Mouse (Mus musculus) heart, adult 11 months (tissue): ENCODE data around the gene Gcc1.
A peak's percentile ranks its signal among the peaks of the same experiment; 100 is the strongest.

Experiments
- DNase-seq: peaks from one replicate; pipeline ENCODE4 v3.0.0; 2022

Gcc1 gene

DNA sequence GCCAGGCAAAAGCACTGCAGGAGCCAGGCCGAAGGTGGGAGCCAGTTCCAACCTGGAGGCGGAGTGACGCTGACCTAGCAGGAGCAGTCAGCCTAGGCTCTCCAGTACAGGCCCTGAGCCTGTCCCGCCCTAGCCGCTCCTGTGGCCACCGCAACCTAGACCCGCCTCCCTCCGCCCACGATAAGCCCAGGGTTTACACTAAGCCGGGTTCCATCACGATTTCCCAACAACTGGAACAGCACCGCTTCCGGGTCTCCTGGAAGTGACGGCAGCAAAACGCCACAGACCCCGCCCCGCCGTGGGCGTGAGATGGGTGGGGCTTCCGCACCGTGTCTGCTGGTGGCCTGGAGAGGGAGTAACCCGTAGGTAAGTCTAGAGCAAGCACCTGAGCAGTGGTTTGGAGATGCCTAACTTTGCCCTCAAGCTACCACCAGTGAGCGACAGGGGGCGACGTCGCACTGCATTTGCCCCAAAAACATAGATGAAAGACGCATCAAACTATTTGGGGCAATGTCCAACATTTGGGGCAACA, 6.7 kb downstream of the Gcc1 start:
- DNase-seq: peak; percentile 99

DNA sequence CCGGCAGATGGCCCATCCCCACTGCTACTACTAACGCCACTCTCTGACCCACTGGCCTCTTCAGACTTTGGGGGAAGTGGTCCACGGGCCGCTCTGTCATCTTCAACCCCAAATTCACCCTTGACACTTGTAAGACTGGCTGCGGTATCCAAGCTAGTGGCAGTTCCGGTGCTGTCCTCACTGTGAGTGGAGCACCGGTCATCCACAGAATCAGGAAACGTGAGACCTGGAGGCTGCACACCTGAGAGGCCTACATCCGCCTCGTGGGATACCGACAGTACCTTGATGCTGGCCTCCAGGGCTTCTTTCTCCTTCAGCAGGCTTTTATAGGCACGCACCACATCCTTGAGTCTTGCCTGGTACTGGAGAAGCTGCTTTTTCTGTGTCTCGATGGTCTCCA, 7.3 kb downstream of the Gcc1 start:
- DNase-seq: peak; percentile 92

DNA sequence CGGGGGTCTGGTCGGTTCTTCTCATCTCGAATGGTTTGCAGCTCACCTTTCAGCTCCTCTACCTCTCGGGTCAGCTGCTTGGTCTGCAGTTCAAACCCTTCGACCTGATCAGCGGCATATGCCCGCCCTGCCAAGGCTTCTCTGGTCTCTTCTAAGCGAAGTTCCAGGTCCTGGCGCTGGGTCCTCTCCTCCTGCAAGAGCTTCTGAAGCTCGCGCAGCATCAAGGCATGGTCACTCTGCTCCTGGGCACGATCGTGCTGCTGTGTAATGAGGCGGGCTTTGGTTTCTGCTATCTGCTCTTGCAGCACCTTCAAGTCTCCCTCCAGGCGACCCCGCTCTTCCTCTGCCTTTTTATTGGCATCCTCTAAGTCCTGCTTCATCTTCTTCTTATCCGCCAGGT, 7.8 kb downstream of the Gcc1 start:
- peak; percentile 93 for DNase-seq

DNA sequence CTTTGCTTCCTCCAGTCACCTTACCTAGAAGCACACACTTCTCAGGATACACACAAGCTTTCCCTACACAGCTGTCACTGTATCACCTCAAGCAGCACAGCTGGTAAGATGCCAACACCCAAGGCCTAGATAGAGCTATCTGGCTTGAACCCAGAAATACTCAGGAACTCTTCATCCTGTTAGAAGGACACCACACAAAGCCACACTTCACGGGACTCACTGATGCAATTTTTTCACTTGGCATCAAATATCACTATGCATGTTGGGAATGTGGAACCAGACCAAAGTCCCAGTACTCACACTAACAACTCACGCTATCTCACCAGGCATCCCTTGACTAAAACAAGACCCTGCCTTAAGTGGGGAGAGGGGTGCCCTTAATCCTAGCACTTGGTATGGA, 8.5 kb downstream of the Gcc1 start:
- peak; percentile 84 for DNase-seq

DNA sequence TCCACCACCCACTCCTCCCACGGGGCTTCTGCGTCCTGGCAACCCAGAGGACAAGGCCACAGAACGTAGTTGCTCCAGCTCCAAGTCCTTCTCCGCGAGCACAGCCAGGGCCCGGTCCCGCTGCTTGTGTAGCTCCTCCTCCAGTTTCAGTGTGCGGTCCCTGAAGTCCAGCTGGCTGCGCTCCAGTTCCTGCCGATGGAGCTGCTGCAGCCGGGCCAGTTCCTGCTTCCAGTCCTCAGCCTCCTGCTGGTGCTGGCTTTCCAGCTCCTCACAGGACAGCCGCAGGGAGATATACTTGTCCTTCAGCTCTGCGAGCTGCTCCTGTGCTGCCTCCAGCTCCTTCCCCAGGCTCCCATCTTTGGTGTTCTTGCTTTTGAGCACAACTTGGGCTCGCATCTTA, 9.7 kb downstream of the Gcc1 start:
- DNase-seq: peak; percentile 99

DNA sequence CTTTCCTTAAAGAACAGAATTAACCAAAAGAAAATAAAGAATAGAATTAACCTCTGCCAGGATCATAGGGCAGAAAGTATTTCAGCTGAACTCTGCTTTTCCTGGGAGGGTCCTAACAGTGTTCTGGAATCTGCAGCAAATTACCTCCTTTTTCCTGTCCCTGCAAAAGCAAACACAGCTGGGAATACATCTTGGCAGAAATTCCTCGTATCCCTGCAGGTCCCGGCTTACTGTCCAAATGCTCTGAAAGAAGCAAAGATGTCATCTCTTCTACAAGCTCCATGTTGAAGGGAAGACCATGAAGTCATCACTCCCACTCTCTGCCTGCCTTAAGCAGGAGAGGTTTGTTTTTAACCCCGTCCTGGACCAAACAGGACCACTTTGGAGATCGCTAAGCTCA, 11.2 kb downstream of the Gcc1 start:
- peak; percentile 95 for DNase-seq

DNA sequence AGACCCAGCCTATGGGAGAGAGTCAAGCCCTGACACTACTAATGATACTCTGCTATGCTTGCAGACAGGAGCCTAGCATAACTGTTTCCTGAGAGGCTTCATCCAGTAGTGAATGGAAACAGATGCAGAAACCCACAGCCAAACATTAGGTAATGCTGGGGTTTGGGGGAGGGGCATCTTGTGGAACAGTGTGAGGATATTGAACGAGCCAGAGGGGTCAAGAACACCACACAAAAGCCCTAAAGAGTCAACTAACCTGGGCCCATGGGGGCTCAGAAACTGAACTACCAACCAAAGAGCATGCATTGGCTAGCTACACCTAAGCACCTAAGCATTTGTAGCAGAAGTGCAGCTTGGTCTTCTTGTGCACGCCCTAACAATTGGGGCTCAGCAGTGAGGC, 17.0 kb downstream of the Gcc1 start:
- no peak for DNase-seq

DNA sequence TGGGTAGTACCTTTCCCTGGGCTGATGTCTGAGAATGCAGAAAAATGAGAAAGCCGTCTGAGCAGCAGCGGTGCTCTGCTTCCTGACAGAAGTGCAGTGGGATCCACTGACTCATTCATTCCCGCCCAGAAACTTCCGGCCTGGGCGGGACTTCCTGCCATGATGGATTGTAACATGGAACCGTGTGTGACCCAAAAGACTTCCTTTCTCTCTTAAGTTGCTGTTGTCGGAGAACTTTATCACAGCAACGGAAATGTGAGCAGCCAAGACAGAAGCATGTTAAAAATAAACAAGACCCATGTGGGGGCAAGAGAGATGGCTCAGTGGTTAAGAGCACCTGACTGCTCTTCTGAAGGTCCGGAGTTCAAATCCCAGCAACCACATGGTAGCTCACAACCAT, 18.1 kb downstream of the Gcc1 start:
- peak; percentile 97 for DNase-seq

DNA sequence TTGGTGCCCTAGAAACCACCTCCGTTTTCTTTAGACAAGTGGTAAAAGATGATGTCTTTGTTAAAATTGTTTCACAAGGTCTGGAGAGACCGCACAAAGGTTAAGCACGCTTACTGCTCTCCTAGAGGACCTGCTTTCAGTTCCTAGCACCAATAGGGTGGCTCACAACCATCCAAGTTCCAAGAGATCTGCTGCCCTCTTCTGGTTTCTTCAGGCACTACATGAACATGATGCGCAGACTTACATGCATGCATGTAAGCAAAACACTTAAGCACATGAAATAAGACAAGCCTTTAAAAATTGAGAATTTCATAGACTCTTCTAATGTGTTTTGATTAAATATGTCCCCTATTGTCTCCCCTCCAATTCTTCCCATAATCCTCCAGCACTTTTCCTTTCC, 28.4 kb downstream of the Gcc1 start:
- DNase-seq: peak; percentile 48

DNA sequence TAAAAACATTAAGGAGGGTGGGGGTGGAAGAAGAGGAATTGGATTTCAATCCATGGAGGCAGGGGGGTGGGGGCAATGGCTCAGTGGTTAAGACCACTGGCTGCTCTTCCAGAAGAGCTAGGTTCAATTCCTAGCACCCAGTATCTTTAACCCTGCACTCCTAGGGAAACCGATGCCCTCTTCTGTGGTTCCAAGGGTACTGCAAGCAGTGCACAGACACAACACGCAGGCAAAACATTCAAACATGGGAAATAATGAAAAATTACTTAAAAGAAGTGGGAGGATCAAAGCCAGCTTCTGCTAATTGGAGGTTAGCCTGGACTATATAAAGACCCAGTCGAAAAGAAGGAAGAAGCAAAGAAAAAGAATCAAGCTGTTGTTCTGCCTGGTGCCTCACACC, 29.5 kb downstream of the Gcc1 start:
- DNase-seq: peak; percentile 22

DNA sequence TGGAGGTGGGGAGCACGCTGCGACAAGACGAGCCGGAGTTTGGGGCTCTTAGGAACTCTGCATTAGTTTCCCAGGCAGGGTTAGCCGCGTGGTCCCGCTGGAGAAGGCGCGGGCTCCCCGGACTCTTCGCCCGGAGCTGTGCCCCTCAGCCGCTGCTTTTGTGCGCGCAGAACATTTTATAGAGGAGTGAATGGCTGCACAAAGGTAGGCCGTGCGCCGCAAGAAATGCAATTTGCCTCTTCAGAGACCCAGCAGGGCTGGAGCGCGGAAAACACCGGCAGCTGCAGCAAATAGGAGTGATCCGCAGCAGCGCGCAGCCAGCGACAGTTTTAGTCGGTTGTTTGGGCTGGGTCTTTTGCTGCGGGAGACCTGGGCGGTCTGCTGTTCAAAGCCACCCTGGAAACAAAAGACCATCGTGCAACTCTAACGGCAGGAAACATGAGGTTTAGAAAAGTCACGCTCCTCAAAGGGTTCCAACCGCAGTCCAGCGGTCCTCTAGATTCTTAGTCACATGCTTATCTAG, 30.4 kb downstream of the Gcc1 start, which contains the start of gene Zfp800:
TSS of gene Zfp800 (minus strand) at position 325 of the 523 bp plus-strand sequence.
- peak; percentile 85 for DNase-seq

DNA sequence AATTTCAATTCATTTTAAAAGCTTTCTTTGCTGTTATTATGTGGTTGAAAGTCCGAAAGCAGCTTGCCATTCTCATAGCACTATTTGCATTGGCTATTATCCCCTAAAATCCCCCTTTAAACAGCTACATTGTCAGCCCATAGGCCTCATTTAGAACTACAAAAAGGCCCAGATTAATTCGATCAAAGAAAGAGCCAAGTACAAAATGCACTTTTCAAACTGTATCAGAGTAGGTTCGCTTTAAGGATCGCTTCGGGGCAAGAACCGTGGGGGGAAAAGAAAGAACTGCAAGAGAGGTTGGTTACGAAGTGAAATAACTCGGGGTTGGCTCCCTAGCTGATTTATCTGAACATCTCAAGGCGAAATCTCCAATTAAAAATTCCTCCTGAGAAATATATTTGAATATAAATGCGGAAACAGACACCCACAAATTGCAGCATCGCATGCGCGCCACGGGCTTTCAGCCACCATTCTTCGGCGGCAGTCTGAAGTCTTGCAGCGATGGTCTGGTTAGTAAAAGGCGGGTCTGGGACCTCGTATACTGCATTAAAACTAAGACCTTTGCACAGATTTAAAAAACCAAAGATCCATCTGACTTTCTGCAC, 31.2 kb downstream of the Gcc1 start:
- peak; percentile 72 for DNase-seq

DNA sequence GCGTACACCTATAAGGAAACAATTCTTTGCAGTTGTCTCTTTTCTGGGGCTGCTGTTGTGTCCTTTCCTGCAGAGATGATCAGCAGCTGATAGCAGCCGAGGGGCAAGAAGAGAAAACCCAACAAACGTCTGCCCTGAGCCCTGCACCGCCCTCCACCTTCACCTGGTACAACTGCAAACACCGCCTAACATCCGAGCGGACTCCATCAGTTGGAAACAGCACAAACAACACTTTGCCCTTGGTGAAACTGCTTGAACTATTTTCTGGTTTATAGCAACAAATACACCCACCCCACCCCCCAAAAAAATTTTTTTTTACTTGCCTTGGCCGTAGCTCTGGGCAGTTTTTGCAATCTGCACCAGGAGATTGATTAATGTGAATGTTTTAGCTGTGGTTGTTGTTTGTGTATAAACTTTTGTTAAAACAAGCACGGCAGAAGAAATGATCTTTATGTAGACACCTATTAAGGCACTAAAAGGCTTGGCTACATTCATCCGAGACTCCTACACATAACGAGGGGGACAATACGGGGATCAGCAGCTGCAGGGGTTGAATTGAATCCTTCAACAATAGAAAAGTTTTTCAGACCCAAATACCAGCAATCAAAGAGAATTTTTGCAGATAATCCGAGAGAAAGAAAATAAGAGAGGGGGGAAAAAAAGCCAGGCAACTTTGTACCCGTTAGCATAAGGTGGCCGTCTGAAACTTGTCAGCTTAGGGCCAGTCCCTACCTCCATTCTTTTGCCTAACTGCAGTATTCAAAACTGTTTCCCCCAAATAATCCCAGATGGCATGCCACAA, 31.9 kb downstream of the Gcc1 start:
- peak; percentile 65 for DNase-seq

DNA sequence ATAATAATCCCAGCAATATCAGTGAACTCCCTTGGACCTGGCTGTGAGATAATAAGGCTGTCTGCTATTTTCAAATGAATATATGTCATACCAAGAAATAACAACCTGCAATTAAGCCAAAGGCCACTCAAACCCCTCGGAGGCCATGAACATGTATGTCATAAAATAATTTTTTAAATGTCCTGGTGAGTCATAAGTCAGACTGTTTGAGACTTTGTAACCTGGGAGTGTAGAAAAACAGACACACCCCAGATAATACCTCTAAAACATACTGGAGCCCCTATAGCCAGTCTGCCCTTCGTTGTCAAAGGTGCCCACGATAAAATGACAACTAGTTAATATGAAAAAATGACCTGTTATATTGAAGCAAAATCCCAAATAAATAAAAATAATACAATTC, 39.2 kb downstream of the Gcc1 start:
- DNase-seq: no peak

DNA sequence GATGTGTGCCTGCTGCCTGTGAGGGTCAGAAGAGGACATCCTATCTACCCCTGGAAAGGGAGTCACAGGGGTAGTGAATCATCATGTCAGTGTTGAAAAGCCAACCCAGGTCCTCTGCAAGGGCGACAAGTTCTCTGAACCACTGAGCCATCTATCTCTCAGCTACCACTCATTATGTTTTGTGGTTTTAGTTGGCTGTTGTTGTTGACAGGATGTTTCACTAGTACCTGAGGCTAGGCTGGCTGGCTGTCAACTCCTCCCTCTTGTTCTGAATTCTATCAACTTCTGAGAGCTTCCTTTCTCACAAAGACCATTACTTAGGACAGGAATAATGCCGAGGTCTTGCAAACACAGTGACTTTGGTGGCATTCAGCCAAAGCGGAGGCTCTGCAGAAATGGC, 43.0 kb downstream of the Gcc1 start:
- no peak for DNase-seq

DNA sequence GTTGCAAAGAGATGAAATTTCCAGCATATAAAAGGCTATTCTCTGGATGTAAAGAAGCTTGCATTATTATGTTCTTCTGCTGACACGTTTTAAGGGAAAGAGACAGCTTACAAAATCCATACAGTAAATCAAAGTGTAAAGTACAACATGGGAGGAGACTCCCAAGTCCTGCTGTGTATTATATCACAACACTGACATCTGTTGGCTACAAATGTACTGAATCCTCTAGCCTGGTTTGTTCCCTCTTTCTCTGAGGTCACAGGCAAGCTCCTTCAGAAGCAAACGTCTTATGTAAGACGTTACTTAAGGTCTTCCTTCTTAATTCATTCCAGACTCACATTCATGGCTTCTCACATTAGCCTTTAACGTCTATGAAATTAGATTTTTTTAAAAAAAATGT, 46.2 kb downstream of the Gcc1 start:
- DNase-seq: no peak

DNA sequence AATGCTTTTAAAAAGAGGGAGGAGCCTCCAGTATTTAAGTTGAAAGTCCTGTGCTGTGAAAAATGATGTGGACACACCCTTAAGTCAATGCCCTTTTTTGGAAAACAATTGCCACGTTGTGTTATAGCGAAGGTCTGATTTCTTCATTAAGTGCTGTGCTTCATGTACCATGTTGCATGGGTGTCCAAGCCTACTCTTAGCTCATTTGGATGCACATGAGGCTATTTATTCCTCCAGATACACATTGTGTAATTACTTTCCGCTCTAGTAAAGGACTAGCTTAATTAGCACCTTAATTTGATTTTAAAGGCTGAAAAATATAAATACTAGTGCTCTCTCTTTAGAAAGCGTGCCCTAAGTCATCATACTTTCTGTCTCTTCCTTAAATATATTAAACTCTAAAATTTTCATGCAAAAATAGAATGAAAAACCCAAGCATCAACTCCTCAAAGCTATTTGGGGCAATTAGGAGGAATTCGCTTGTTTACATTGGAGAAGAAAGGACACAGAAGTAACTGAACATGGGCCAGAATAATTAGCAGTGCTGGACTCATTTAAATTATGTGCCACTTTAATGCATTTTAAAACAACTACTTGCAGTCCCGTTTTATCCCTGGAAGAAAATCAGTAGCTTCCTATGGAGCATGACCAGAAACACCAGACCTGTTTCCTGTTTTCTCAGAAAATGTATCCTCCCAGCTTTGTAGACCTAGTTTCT, 58.1 kb downstream of the Gcc1 start:
- DNase-seq: no peak

DNA sequence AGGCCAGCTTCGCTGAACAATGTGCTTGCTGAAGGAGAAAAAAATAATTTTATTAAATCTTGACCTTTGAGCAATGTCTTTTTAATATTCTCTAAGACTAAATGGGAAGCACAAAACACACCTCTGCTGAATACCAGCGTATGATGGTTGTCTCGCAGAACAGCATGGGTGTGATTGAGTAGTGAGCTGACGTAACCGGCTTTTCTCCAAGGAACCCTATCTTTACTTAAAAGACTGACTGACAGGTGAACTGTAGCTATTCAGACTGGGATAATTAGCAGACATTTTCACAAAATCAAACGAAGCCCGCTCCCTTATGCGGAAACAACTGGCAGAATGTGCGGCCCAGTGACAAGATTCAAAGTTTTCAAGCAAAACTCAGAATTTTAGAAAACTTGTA, 60.6 kb downstream of the Gcc1 start:
- DNase-seq: no peak
